Mouse (Mus musculus) megakaryocyte-erythroid progenitor cell, adult 5-6 weeks (primary cell): ENCODE data around the gene Prpmp5. TPM values are rescaled to one million over a fixed set of nuclear protein-coding genes. Genes with fewer than 3 reads are reported as not detected.
"Not testable (repeated sequence)": the region's sequence is repeated elsewhere in the genome, so short reads cannot be mapped to it uniquely, and the experiment has no call there.

Source experiments
- ATAC-seq: replicated peaks from 2 replicates; pipeline ENCODE4 v1.8.0; 2016; ENCODE audit warnings: mild to moderate bottlenecking, inconsistent platforms; ENCODE audit not compliant: severe bottlenecking, poor library complexity, low FRiP score, low TSS enrichment
- total RNA-seq, 2 experiments: library from RNA; stranded (forward) in 1 of 2; stranded (reverse) in 1 of 2; fragments of 200-1000, 215-1000 nt in 1 of 2; fragments of >200 nt in 1 of 2; fragmentation: Nextera tagmentation in 1 of 2; gene quantifications; 2 replicates each; pipeline ENCODE4 v1.2.3; 2014 to 2017

The Prpmp5 gene
- total RNA-seq (2014; fragmentation: Nextera tagmentation) (not detected in 2 replicates), total RNA-seq (2017) (not detected in 2 replicates)

DNA sequence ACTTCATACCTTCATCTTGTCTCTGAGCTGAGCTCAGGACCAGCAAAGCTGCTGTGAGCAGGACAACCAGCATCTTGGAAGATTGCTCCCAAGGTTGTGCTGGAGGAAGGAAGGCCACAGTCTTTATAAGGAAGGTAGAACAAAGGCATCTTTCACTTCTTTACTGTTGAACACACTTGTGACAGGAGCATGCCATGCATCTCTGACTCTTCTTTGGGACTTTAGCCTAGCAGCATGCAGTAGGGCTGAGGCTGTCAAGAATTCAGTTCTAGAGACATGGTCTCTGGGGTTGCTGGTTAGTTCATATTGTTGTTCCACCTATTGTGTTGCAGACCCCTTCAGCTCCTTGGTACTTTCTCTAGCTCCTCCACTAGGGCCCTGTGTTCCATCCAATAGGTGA lies at the start of gene Prpmp5:
Gene Prpmp5, minus strand, starts transcription at position 101 of the 400 bp plus-strand sequence.
- ATAC-seq: not testable (repeated sequence)

DNA sequence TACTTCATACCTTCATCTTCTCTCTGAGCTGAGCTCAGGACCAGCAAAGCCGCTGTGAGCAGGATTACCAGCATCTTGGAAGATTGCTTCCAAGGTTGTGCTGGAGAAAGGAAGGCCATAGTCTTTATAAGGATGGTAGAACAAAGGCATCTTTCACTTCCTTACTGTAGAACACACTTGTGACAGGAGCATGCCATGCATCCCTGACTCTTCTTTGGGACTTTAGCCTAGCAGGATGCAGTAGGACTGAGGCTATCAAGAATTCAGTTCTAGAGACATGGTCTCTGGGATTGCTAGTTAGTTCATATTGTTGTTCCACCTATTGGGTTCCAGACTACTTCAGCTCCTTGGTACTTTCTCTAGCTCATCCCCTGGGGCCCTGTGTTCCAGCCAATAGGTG lies 49.5 kb upstream of the Prpmp5 start, which contains the start of gene Gm8882:
Gene Gm8882, minus strand, starts transcription at position 101 of the 400 bp plus-strand sequence.
- ATAC-seq: not testable (repeated sequence)

Other genes with a start within 250 kb of the Prpmp5 start
- not detected in 2 replicates for gene Prb1, start 104.2 kb downstream of the Prpmp5 start, total RNA-seq (2014; fragmentation: Nextera tagmentation)
- not detected in 2 replicates for gene Prb1, start 104.2 kb downstream of the Prpmp5 start, total RNA-seq (2017)
- not detected in 2 replicates for gene Gm8882, start 49.4 kb upstream of the Prpmp5 start, total RNA-seq (2014; fragmentation: Nextera tagmentation)
- gene Gm8882, start 49.4 kb upstream of the Prpmp5 start, total RNA-seq (2017): not detected in 2 replicates